Mouse (Mus musculus): ENCODE results near the gene Grm6. TPM values are rescaled to one million over a fixed set of nuclear protein-coding genes. Genes with fewer than 3 reads are reported as not detected.

Gene Grm6
- not detected for total RNA-seq (2021)
- long read RNA-seq, result 0 reads

- no peak for DNase-seq (ENCODE audit: low spot score in 2 of 2)
These were observed at the start of gene Grm6 for GRCm38 (mm10) chr11:50850177-50850735. TSS of gene Grm6 (plus strand) at chr11:50850685.

GRCm38 (mm10) chr11:50814233-50814632 is 36.3 kb upstream of the Grm6 start:
- DNase-seq (ENCODE audit: low spot score in 2 of 2), result no peak

- no peak for DNase-seq (ENCODE audit: low spot score in 2 of 2)
These were observed 24.3 kb upstream of the Grm6 start for GRCm38 (mm10) chr11:50826214-50826613.

- DNase-seq (ENCODE audit: low spot score in 2 of 2), result peak; percentile 86 to 91
These were observed 23.2 kb upstream of the Grm6 start, which contains the start of gene Zfp354c for GRCm38 (mm10) chr11:50827010-50827953. TSS of gene Zfp354c (minus strand) at chr11:50827724.

GRCm38 (mm10) chr11:50835727-50836126 is 14.8 kb upstream of the Grm6 start:
- no peak for DNase-seq (ENCODE audit: low spot score in 2 of 2)

- DNase-seq (ENCODE audit: low spot score in 2 of 2), result peak; percentile 90 to 98
These were observed 9.3 kb upstream of the Grm6 start, which contains the start of gene Zfp879 for GRCm38 (mm10) chr11:50841023-50841735. TSS of gene Zfp879 (minus strand) at chr11:50841552.

- DNase-seq (ENCODE audit: low spot score in 2 of 2), result no peak
These were observed 4.5 kb upstream of the Grm6 start for GRCm38 (mm10) chr11:50845951-50846350.

- peak in 1 of 2 experiments; percentile 27 for DNase-seq (ENCODE audit: low spot score in 2 of 2)
These were observed 3.4 kb upstream of the Grm6 start for GRCm38 (mm10) chr11:50847047-50847446.

GRCm38 (mm10) chr11:50848520-50849137 is 1.9 kb upstream of the Grm6 start:
- no peak for DNase-seq (ENCODE audit: low spot score in 2 of 2)

- DNase-seq (ENCODE audit: low spot score in 2 of 2), result no peak
These were observed 1.2 kb upstream of the Grm6 start for GRCm38 (mm10) chr11:50849310-50849709.

- DNase-seq (ENCODE audit: low spot score in 2 of 2), result no peak
These were observed 610 bp downstream of the Grm6 start for GRCm38 (mm10) chr11:50850989-50851601.

- no peak for DNase-seq (ENCODE audit: low spot score in 2 of 2)
These were observed 28.2 kb downstream of the Grm6 start for GRCm38 (mm10) chr11:50878641-50879040.

- DNase-seq (ENCODE audit: low spot score in 2 of 2), result no peak
These were observed 33.3 kb downstream of the Grm6 start for GRCm38 (mm10) chr11:50883756-50884155.

- no peak for DNase-seq (ENCODE audit: low spot score in 2 of 2)
These were observed 35.9 kb downstream of the Grm6 start for GRCm38 (mm10) chr11:50886231-50886932.

- DNase-seq (ENCODE audit: low spot score in 2 of 2), result no peak
These were observed 36.4 kb downstream of the Grm6 start for GRCm38 (mm10) chr11:50886933-50887293.

GRCm38 (mm10) chr11:50887390-50888128 is 37.1 kb downstream of the Grm6 start, which contains the start of gene Zfp454:
TSS of gene Zfp454 (minus strand) at chr11:50887651.
- DNase-seq (ENCODE audit: low spot score in 2 of 2), result peak; percentile 96 to 98

- no peak for DNase-seq (ENCODE audit: low spot score in 2 of 2)
These were observed 42.0 kb downstream of the Grm6 start for GRCm38 (mm10) chr11:50892441-50892840.

GRCm38 (mm10) chr11:50897359-50897758 is 46.9 kb downstream of the Grm6 start:
- DNase-seq (ENCODE audit: low spot score in 2 of 2), result no peak

- DNase-seq (ENCODE audit: low spot score in 2 of 2), result peak in 1 of 2 experiments; percentile 37
These were observed 57.7 kb downstream of the Grm6 start for GRCm38 (mm10) chr11:50908136-50908535.
